Mouse (Mus musculus) neural tube, embryonic 11.5 days (tissue): ENCODE measurements around the gene E030018B13Rik. TPM values are rescaled to one million over a fixed set of nuclear protein-coding genes. Genes with fewer than 3 reads are reported as not detected.

Experiments
- ATAC-seq: fragments of 200-750 bp; cut with Nextera tagmentation; 2 replicates; pipeline ENCODE4 v1.8.0; 2017; ENCODE audit warnings: moderate number of reproducible peaks, mild to moderate bottlenecking, moderate TSS enrichment, moderate library complexity; ENCODE audit not compliant: insufficient read depth, low FRiP score, low TSS enrichment
- DNase-seq: peaks from one replicate; pipeline ENCODE4 v3.0.0-alpha.2; 2015; ENCODE audit warnings: low spot score
- H3K27ac ChIP-seq: fragments of 300-500 bp; sonication (generic); 2 replicates; pipeline ENCODE4 v1.5.1; 2014; ENCODE audit warnings: low read depth, mild to moderate bottlenecking, low read length
- H3K27me3 ChIP-seq: fragments of 300-500 bp; sonication (generic); 2 replicates; pipeline ENCODE4 v1.6.1; 2014; ENCODE audit warnings: mild to moderate bottlenecking, low read length, mixed read lengths; ENCODE audit not compliant: control insufficient read depth, insufficient read depth
- H3K36me3 ChIP-seq: fragments of 300-500 bp; sonication (generic); 2 replicates; pipeline ENCODE4 v1.6.1; 2014; ENCODE audit warnings: mild to moderate bottlenecking, low read length, moderate library complexity, mixed read lengths; ENCODE audit not compliant: control insufficient read depth, insufficient read depth
- H3K4me1 ChIP-seq: fragments of 300-500 bp; sonication (generic); 2 replicates; pipeline ENCODE4 v1.6.1; 2014; ENCODE audit warnings: low read length, mixed read lengths; ENCODE audit not compliant: control insufficient read depth, insufficient read depth
- H3K4me2 ChIP-seq: fragments of 300-500 bp; sonication (generic); 2 replicates; pipeline ENCODE4 v1.6.1; 2014; ENCODE audit warnings: low read depth, mild to moderate bottlenecking, moderate library complexity
- H3K4me3 ChIP-seq: fragments of 300-500 bp; sonication (generic); 2 replicates; pipeline ENCODE4 v1.5.1; 2014; ENCODE audit warnings: low read depth, low read length
- H3K9ac ChIP-seq: fragments of 300-500 bp; sonication (generic); 2 replicates; pipeline ENCODE4 v1.6.1; 2014; ENCODE audit warnings: mild to moderate bottlenecking, low read length
- H3K9me3 ChIP-seq: fragments of 300-500 bp; sonication (generic); 2 replicates; pipeline ENCODE4 v1.6.1; 2016; ENCODE audit warnings: low read length; ENCODE audit not compliant: control insufficient read depth
- WGBS: fragments of 180-500 bp; shearing (Covaris S2); extraction: QIAGEN DNeasy Blood & Tissue Kit; methylation state at CpG from one replicate; pipeline ENCODE4 v1.1.7; 2014; 5-methylcytosine and 5-hydroxymethylcytosine counted together
- polyA plus RNA-seq: library from polyadenylated mRNA; unstranded; fragments of >200 nt; fragmentation: Nextera tagmentation; extraction: Ambion mirVana; gene quantifications from 2 replicates; pipeline ENCODE4 v1.2.1, GENCODE M21; 2014

The E030018B13Rik gene
- polyA plus RNA-seq, 1 experiment from 2014 or later: not detected

- Histone ChIP-seq H3K27me3 (no peaks in the 10 kb centered on the region), H3K4me1 (peaks cover 8% of the 10 kb centered on the region), H3K4me2 (no peak overlapping the region), H3K36me3 (no peaks in the 10 kb centered on the region), H3K4me3 (no peak overlapping the region), H3K9ac (no peak overlapping the region), H3K27ac (no peak overlapping the region), H3K9me3 (no peaks in the 10 kb centered on the region)
- ATAC-seq: no peak
- DNase-seq: no peak
- WGBS: 80% methylated on average over 3 of the region's 3 CpGs
Observed at GRCm38 (mm10) chr7:63901942-63902341, 14.7 kb upstream of the E030018B13Rik start.

GRCm38 (mm10) chr7:63902604-63903210 is 13.9 kb upstream of the E030018B13Rik start:
- DNase-seq: no peak
- ATAC-seq: no peak
- WGBS: 48% methylated on average over 3 of the region's 3 CpGs

GRCm38 (mm10) chr7:63903635-63904380 is 12.8 kb upstream of the E030018B13Rik start:
- ATAC-seq (no peak), DNase-seq (no peak)
- Histone ChIP-seq H3K4me2 (no peak overlapping the region), H3K27ac (no peak overlapping the region), H3K4me1 (peaks cover 6% of the 10 kb centered on the region; the same call in 1 of the 2 replicates), H3K36me3 (no peaks in the 10 kb centered on the region), H3K9ac (no peak overlapping the region), H3K27me3 (no peaks in the 10 kb centered on the region), H3K9me3 (no peaks in the 10 kb centered on the region), H3K4me3 (no peak overlapping the region)
- WGBS: 66% methylated on average over 9 of the region's 9 CpGs

More at GRCm38 (mm10) chr7:63902604-63903210, 13.9 kb upstream of the E030018B13Rik start:
- Histone ChIP-seq H3K4me1 (peaks cover 3% of the 10 kb centered on the region; the same call in 1 of the 2 replicates), H3K36me3 (no peaks in the 10 kb centered on the region), H3K9ac (no peak overlapping the region), H3K4me2 (no peak overlapping the region), H3K9me3 (no peaks in the 10 kb centered on the region), H3K27ac (no peak overlapping the region), H3K27me3 (no peaks in the 10 kb centered on the region), H3K4me3 (no peak overlapping the region)

- Histone ChIP-seq H3K4me3 (no peak overlapping the region), H3K9me3 (no peaks in the 10 kb centered on the region), H3K27ac (no peak overlapping the region), H3K36me3 (no peaks in the 10 kb centered on the region), H3K4me2 (no peak overlapping the region), H3K27me3 (no peaks in the 10 kb centered on the region), H3K4me1 (peaks cover 9% of the 10 kb centered on the region), H3K9ac (no peak overlapping the region)
- WGBS: 88% methylated on average over 2 of the region's 2 CpGs
- DNase-seq: no peak
- ATAC-seq: no peak
Observed at GRCm38 (mm10) chr7:63905190-63905589, 11.5 kb upstream of the E030018B13Rik start.

GRCm38 (mm10) chr7:63905642-63906041 is 11.0 kb upstream of the E030018B13Rik start:
- ATAC-seq: no peak
- Histone ChIP-seq H3K27me3 (no peaks in the 10 kb centered on the region), H3K9ac (no peak overlapping the region), H3K4me3 (no peak overlapping the region), H3K4me2 (no peak overlapping the region), H3K36me3 (no peaks in the 10 kb centered on the region), H3K4me1 (peaks cover 10% of the 10 kb centered on the region), H3K27ac (no peak overlapping the region), H3K9me3 (no peaks in the 10 kb centered on the region)
- WGBS: 83% methylated on average over 5 of the region's 5 CpGs
- no peak for DNase-seq

GRCm38 (mm10) chr7:63907778-63908495 is 8.7 kb upstream of the E030018B13Rik start:
- Histone ChIP-seq H3K27me3 (no peaks in the 10 kb centered on the region), H3K27ac (no peak overlapping the region), H3K9me3 (no peaks in the 10 kb centered on the region), H3K4me2 (no peak overlapping the region), H3K4me1 (peaks cover 16% of the 10 kb centered on the region), H3K36me3 (no peaks in the 10 kb centered on the region), H3K9ac (no peak overlapping the region), H3K4me3 (no peak overlapping the region)
- 82% methylated on average over 5 of the region's 5 CpGs for WGBS
- ATAC-seq (no peak), DNase-seq (no peak)

GRCm38 (mm10) chr7:63908496-63909285 is 8.0 kb upstream of the E030018B13Rik start:
- Histone ChIP-seq H3K9ac (no peak overlapping the region), H3K27me3 (no peaks in the 10 kb centered on the region), H3K27ac (no peak overlapping the region), H3K4me1 (peaks cover 16% of the 10 kb centered on the region), H3K4me3 (no peak overlapping the region), H3K36me3 (no peaks in the 10 kb centered on the region), H3K4me2 (no peak overlapping the region), H3K9me3 (no peaks in the 10 kb centered on the region)
- WGBS: 37% methylated on average over 8 of the region's 11 CpGs
- DNase-seq (no peak), ATAC-seq (no peak)

- no peak for ATAC-seq
- no peak overlapping the region for H3K27ac ChIP-seq
- no peaks in the 10 kb centered on the region for H3K9me3 ChIP-seq
- no peaks in the 10 kb centered on the region for H3K27me3 ChIP-seq
- 66% methylated on average over 5 of the region's 5 CpGs for WGBS
- peaks cover 19% of the 10 kb centered on the region for H3K4me1 ChIP-seq
- DNase-seq: no peak
- no peak overlapping the region for H3K9ac ChIP-seq
- H3K4me2 ChIP-seq: no peak overlapping the region
- no peaks in the 10 kb centered on the region for H3K36me3 ChIP-seq
- H3K4me3 ChIP-seq: no peak overlapping the region
Observed at GRCm38 (mm10) chr7:63910225-63910624, 6.4 kb upstream of the E030018B13Rik start.
